Mouse (Mus musculus): Measurements from ENCODE around the gene Itgb1. TPM values are rescaled to one million over a fixed set of nuclear protein-coding genes. Genes with fewer than 3 reads are reported as not detected.

The Itgb1 gene
- polyA plus RNA-seq, 1 experiment from 2014 or later = 85.4 TPM

DNA sequence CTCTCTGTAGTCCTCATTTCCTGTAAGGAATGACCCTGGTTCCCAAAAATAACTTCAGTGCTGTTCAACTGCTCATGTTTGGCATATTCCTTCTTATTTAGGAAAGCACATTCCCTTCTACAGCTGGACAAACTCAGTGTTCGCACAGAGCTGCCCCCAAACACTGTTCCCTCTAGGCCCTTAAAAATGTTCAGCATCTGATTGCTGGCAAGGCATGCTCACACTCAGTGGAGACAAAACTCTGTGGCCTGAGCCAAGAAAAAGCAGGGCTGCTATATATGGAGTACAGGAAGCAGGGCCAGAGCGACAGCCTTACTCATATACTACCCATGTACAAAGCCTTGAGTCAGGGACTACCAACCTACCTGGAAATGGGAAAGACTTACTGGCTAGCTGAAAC, 5.5 kb upstream of the Itgb1 start:
- Histone ChIP-seq H3K9me3 (ENCODE audit: control insufficient read depth, low read length) (no peaks in the 10 kb centered on the region), H3K36me3 (ENCODE audit: control insufficient read depth, insufficient read depth) (no peaks in the 10 kb centered on the region), H3K9ac (replicated peaks; ENCODE audit: low read depth, low read length) (no peak overlapping the region), H3K4me1 (replicated peaks; ENCODE audit: control insufficient read depth, insufficient read depth, low read length) (peaks cover 3% of the 10 kb centered on the region; the same call in 1 of the 2 replicates), H3K27ac (ENCODE audit: low read length) (no peak overlapping the region), H3K4me2 (ENCODE audit: low read length) (no peak overlapping the region), H3K4me3 (replicated peaks; ENCODE audit: low read length) (no peak overlapping the region), H3K27me3 (replicated peaks; ENCODE audit: control insufficient read depth, insufficient read depth, low read length) (no peaks in the 10 kb centered on the region)
- ATAC-seq = no peak
- WGBS = 74% methylated on average over 2 of the region's 2 CpGs

- ATAC-seq = no peak
- peaks cover 3% of the 10 kb centered on the region; the same call in 1 of the 2 replicates for H3K4me1 ChIP-seq (replicated peaks; ENCODE audit: control insufficient read depth, insufficient read depth, low read length)
- H3K27ac ChIP-seq (ENCODE audit: low read length) = no peak overlapping the region
- H3K4me2 ChIP-seq (ENCODE audit: low read length) = no peak overlapping the region
- no peaks in the 10 kb centered on the region for H3K27me3 ChIP-seq (replicated peaks; ENCODE audit: control insufficient read depth, insufficient read depth, low read length)
- WGBS = 94% methylated on average over 2 of the region's 2 CpGs
- no peaks in the 10 kb centered on the region for H3K36me3 ChIP-seq (ENCODE audit: control insufficient read depth, insufficient read depth)
- no peak overlapping the region for H3K9ac ChIP-seq (replicated peaks; ENCODE audit: low read depth, low read length)
- H3K4me3 ChIP-seq (replicated peaks; ENCODE audit: low read length) = no peak overlapping the region
- H3K9me3 ChIP-seq (ENCODE audit: control insufficient read depth, low read length) = no peaks in the 10 kb centered on the region
Observed at GRCm38 (mm10) chr8:128680548-128681325, 4.7 kb upstream of the Itgb1 start.

GRCm38 (mm10) chr8:128681970-128682369, 3.5 kb upstream of the Itgb1 start:
- no peaks in the 10 kb centered on the region for H3K27me3 ChIP-seq (replicated peaks; ENCODE audit: control insufficient read depth, insufficient read depth, low read length)
- H3K4me1 ChIP-seq (replicated peaks; ENCODE audit: control insufficient read depth, insufficient read depth, low read length) = peaks cover 5% of the 10 kb centered on the region; the same call in 1 of the 2 replicates
- no peak for ATAC-seq
- H3K27ac ChIP-seq (ENCODE audit: low read length) = no peak overlapping the region
- H3K4me2 ChIP-seq (ENCODE audit: low read length) = no peak overlapping the region
- no peaks in the 10 kb centered on the region for H3K36me3 ChIP-seq (ENCODE audit: control insufficient read depth, insufficient read depth)
- no peak overlapping the region for H3K4me3 ChIP-seq (replicated peaks; ENCODE audit: low read length)
- no peak overlapping the region for H3K9ac ChIP-seq (replicated peaks; ENCODE audit: low read depth, low read length)
- WGBS = 90% methylated on average over 3 of the region's 3 CpGs
- no peaks in the 10 kb centered on the region for H3K9me3 ChIP-seq (ENCODE audit: control insufficient read depth, low read length)

DNA sequence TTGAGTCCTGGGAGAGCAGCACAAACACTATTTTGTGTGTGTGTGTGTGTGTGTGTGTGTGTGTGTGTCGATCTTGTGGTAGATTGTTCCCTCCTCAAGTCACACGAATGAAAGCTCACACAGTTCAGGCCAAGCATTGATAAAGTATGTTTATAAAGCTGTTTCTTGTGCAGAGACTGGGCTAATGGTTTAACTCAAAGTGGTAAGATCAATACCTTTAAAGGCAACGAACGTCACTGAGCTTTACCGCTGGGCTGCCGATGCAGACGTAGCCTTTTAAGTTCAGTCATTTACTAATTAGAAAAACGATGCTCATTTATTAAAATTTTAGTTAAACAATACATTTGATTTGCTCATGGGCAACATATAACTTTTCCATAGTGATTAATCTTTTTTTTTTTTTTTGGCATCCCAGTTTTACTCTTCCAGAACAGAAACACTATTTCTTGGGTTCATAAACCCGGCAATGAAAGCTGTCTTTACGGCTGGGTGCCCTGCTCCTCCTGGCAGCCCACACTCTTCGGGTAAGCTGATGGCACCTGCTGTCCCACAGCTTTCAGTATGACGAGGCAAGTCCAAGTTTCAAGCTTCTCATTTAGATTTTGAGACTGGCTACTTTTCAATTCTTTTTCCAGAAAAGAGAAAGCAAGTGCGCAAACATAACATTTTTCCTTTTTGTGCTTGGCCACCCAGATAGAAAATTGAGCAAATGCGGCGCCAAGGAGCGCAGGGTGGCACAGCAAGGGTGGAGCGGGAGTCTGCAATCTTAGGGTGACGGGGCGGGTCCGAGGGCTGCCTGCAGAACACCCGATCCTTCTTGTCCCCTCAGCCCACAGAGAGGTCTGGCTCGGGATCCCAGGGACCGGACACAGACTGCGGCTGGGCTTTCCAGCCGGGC, 596 bp upstream of the Itgb1 start:
- H3K9ac ChIP-seq (replicated peaks; ENCODE audit: low read depth, low read length) = peak overlapping the region; percentile 99
- peak overlapping the region; percentile 100 for H3K27ac ChIP-seq (ENCODE audit: low read length)
- ATAC-seq = peak; percentile 80
- peaks cover 12% of the 10 kb centered on the region for H3K4me1 ChIP-seq (replicated peaks; ENCODE audit: control insufficient read depth, insufficient read depth, low read length)
- H3K36me3 ChIP-seq (ENCODE audit: control insufficient read depth, insufficient read depth) = no peaks in the 10 kb centered on the region
- peak overlapping the region; percentile 70 for H3K4me3 ChIP-seq (replicated peaks; ENCODE audit: low read length)
- WGBS = 3% methylated on average over 25 of the region's 25 CpGs
- H3K9me3 ChIP-seq (ENCODE audit: control insufficient read depth, low read length) = no peaks in the 10 kb centered on the region
- H3K4me2 ChIP-seq (ENCODE audit: low read length) = peak overlapping the region; percentile 70
- no peaks in the 10 kb centered on the region for H3K27me3 ChIP-seq (replicated peaks; ENCODE audit: control insufficient read depth, insufficient read depth, low read length)

DNA sequence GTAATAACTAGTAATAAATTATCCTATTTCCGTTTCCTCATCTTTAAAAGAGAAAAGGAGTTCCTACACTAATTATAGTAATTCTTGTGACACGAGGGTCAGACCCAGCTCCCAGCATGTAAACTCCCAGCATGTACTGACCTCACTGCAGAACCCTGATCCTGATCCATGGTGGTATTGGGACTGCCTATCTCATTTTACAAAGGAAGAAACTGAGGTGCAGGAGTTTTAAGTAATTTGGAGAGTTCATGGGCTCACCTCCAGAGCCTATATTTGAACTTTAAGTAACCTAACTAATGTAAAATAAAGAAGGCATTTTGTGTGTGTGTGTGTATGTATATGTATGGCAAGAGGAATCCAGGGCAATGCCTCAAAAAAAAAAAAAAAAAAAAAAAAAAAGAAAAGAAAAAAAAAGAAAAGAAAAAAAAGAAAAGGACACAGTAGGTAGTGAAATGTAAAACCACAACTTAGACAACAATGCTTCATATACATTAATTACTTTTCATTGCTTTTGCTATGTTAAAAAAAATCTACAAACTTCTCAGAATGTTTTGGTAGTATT, 1.1 kb downstream of the Itgb1 start:
- Histone ChIP-seq H3K9ac (replicated peaks; ENCODE audit: low read depth, low read length) (peak overlapping the region; percentile 99), H3K9me3 (ENCODE audit: control insufficient read depth, low read length) (no peaks in the 10 kb centered on the region), H3K27ac (ENCODE audit: low read length) (peak overlapping the region; percentile 100; the same call in 1 of the 2 replicates), H3K4me2 (ENCODE audit: low read length) (peak overlapping the region; percentile 89), H3K4me3 (replicated peaks; ENCODE audit: low read length) (peak overlapping the region; percentile 70), H3K4me1 (replicated peaks; ENCODE audit: control insufficient read depth, insufficient read depth, low read length) (peaks cover 17% of the 10 kb centered on the region), H3K36me3 (ENCODE audit: control insufficient read depth, insufficient read depth) (no peaks in the 10 kb centered on the region), H3K27me3 (replicated peaks; ENCODE audit: control insufficient read depth, insufficient read depth, low read length) (no peaks in the 10 kb centered on the region)
- no peak for ATAC-seq
- WGBS = 0% methylated on average over 2 of the region's 2 CpGs

DNA sequence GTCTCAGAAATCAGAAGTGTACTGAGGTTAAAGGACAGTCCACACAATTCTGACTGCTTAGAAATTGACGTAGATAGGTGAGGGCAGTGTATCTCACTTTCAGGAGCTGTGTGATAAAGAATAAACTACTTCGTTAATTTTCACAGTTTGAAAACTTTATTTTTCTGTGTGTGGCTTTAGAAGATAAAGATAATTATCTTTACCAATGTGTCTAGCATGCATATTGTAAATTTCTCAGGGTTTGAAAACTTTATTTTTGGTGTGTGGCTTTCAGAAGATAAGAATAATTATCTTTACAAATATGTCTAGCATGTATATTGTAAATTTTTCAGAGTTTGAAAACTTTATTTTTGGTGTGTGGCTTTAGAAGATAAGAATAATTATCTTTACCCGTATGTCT, 3.2 kb downstream of the Itgb1 start:
- no peak for ATAC-seq
- Histone ChIP-seq H3K4me3 (replicated peaks; ENCODE audit: low read length) (no peak overlapping the region), H3K36me3 (ENCODE audit: control insufficient read depth, insufficient read depth) (no peaks in the 10 kb centered on the region), H3K4me1 (replicated peaks; ENCODE audit: control insufficient read depth, insufficient read depth, low read length) (peaks cover 17% of the 10 kb centered on the region), H3K27ac (ENCODE audit: low read length) (no peak overlapping the region), H3K9ac (replicated peaks; ENCODE audit: low read depth, low read length) (no peak overlapping the region), H3K9me3 (ENCODE audit: control insufficient read depth, low read length) (no peaks in the 10 kb centered on the region), H3K27me3 (replicated peaks; ENCODE audit: control insufficient read depth, insufficient read depth, low read length) (no peaks in the 10 kb centered on the region), H3K4me2 (ENCODE audit: low read length) (no peak overlapping the region)
- WGBS = 79% methylated on average over 3 of the region's 3 CpGs

DNA sequence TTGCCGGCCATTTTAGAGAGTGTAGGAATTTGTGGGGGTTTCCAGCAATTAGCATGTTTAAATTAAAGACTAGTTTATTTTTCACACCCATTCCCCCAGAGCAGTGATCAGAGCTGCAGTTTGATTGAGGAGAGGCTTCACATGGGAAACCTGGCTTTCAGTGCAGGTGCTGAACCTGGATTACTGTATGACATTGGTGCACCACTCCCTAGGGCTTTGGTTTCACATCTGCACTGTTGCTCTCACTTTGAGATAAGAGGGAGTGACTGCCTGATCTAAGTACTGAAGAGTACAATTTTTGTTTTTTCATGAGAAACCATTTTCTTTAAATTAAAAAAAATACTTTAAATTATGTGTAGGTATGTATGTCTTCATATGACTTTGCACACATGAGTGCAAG, 4.6 kb downstream of the Itgb1 start:
- WGBS = 88% methylated on average over 1 of the region's 1 CpGs
- no peak overlapping the region for H3K4me3 ChIP-seq (replicated peaks; ENCODE audit: low read length)
- no peaks in the 10 kb centered on the region for H3K9me3 ChIP-seq (ENCODE audit: control insufficient read depth, low read length)
- no peaks in the 10 kb centered on the region for H3K27me3 ChIP-seq (replicated peaks; ENCODE audit: control insufficient read depth, insufficient read depth, low read length)
- H3K36me3 ChIP-seq (ENCODE audit: control insufficient read depth, insufficient read depth) = no peaks in the 10 kb centered on the region
- no peak overlapping the region for H3K27ac ChIP-seq (ENCODE audit: low read length)
- H3K9ac ChIP-seq (replicated peaks; ENCODE audit: low read depth, low read length) = no peak overlapping the region
- peaks cover 13% of the 10 kb centered on the region for H3K4me1 ChIP-seq (replicated peaks; ENCODE audit: control insufficient read depth, insufficient read depth, low read length)
- ATAC-seq = no peak
- no peak overlapping the region for H3K4me2 ChIP-seq (ENCODE audit: low read length)

DNA sequence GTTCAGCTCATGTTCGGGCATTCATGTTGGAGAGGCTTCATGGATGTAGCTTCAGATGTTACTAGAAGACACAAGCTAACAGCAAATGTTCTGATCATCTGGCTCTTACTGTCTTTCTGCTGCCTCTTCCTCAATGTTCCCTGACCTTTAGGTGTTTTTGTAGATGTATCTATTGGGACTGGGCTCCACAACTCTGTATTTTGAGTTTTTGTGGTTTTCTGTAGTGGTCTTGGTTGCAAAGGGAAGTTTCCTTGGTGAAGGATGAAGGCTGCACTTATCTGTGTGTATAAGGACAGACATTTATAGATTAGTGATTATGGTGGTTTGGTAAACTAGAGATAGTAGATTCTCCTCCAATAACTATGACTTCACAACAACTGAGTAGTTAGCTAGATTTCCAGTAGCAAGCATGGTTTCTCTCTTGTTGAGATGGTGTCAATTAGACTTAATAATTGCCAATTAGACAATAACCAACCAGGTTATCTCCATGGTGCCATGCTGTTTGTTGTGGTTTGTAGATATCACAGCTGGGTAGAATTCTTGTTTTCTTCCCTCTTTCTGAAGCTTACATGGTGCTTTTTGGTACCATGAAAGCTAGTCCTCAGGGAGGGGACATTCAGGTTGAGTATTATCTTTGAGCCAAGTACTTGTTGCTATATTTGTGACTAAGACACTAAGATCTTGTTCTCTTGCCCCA, 11.4 kb downstream of the Itgb1 start:
- Histone ChIP-seq H3K4me1 (replicated peaks; ENCODE audit: control insufficient read depth, insufficient read depth, low read length) (no peaks in the 10 kb centered on the region), H3K27me3 (replicated peaks; ENCODE audit: control insufficient read depth, insufficient read depth, low read length) (no peaks in the 10 kb centered on the region), H3K36me3 (ENCODE audit: control insufficient read depth, insufficient read depth) (no peaks in the 10 kb centered on the region), H3K9ac (replicated peaks; ENCODE audit: low read depth, low read length) (no peak overlapping the region), H3K4me3 (replicated peaks; ENCODE audit: low read length) (no peak overlapping the region), H3K9me3 (ENCODE audit: control insufficient read depth, low read length) (no peaks in the 10 kb centered on the region), H3K4me2 (ENCODE audit: low read length) (no peak overlapping the region), H3K27ac (ENCODE audit: low read length) (no peak overlapping the region)
- WGBS = 96% methylated on average over 1 of the region's 1 CpGs
- ATAC-seq = no peak

- H3K36me3 ChIP-seq (ENCODE audit: control insufficient read depth, insufficient read depth) = no peaks in the 10 kb centered on the region
- no peaks in the 10 kb centered on the region for H3K27me3 ChIP-seq (replicated peaks; ENCODE audit: control insufficient read depth, insufficient read depth, low read length)
- H3K4me3 ChIP-seq (replicated peaks; ENCODE audit: low read length) = no peak overlapping the region
- no peak overlapping the region for H3K4me2 ChIP-seq (ENCODE audit: low read length)
- no peak overlapping the region for H3K27ac ChIP-seq (ENCODE audit: low read length)
- H3K9ac ChIP-seq (replicated peaks; ENCODE audit: low read depth, low read length) = no peak overlapping the region
- H3K4me1 ChIP-seq (replicated peaks; ENCODE audit: control insufficient read depth, insufficient read depth, low read length) = no peaks in the 10 kb centered on the region
- H3K9me3 ChIP-seq (ENCODE audit: control insufficient read depth, low read length) = no peaks in the 10 kb centered on the region
- no peak for ATAC-seq
- 61% methylated on average over 3 of the region's 3 CpGs for WGBS
Observed at GRCm38 (mm10) chr8:128697945-128698344, 12.5 kb downstream of the Itgb1 start.

Data from forebrain, embryonic 16.5 days (tissue).